Mouse (Mus musculus): ENCODE data around the gene Gm49378.

Gm49378 gene

GRCm38 (mm10) chr14:55634874-55635522 is 2.7 kb downstream of the Gm49378 start:
- DNase-seq (ENCODE audit: low read depth, low spot score) = no peak

GRCm38 (mm10) chr14:55629312-55629711 is 8.4 kb downstream of the Gm49378 start:
- DNase-seq (ENCODE audit: low read depth, low spot score) = no peak

- DNase-seq (ENCODE audit: low read depth, low spot score) = no peak
Observed at GRCm38 (mm10) chr14:55628077-55628827, 9.4 kb downstream of the Gm49378 start.

GRCm38 (mm10) chr14:55618486-55619195 is 19.1 kb downstream of the Gm49378 start:
- DNase-seq (ENCODE audit: low read depth, low spot score) = no peak

GRCm38 (mm10) chr14:55617822-55618221 is 19.9 kb downstream of the Gm49378 start, which contains the start of gene Rec8:
Gene Rec8, plus strand, starts transcription at chr14:55618037.
- peak; percentile 12 for DNase-seq (ENCODE audit: low read depth, low spot score)

- DNase-seq (ENCODE audit: low read depth, low spot score) = no peak
Observed at GRCm38 (mm10) chr14:55616844-55617243, 20.9 kb downstream of the Gm49378 start.

- no peak for DNase-seq (ENCODE audit: low read depth, low spot score)
Observed at GRCm38 (mm10) chr14:55615876-55616275, 21.8 kb downstream of the Gm49378 start.

DNA sequence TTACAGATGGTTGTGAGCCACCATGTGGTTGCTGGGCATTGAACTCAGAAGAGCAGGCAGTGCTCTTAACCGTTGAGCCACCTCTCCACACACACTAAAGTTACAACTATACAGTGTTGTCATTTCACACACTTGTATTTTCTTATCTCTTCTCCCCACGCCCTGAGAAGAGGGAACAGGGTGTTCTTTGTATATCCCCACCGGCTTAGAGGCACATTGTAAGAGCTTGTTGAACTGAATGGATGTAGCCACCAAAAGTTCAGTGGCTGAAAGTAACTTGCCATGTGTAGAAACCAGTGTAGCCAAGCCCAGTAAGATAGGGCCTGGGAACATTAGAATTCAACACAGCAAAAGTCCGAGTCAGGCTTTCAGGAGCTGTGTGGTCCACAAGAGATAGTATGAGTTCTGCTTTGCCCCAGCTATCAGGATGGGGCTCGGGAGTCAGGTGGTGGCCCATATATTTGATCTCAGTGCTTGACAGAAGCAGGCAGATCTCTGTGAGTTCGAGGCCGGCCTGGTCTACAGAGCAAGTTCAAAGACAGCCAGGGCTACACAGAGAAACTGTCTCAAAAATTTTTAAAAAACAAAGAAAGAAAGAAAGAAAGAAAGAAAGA is 23.0 kb downstream of the Gm49378 start:
- DNase-seq (ENCODE audit: low read depth, low spot score) = no peak

- no peak for DNase-seq (ENCODE audit: low read depth, low spot score)
Observed at GRCm38 (mm10) chr14:55613346-55613745, 24.3 kb downstream of the Gm49378 start.

GRCm38 (mm10) chr14:55608339-55608738 is 29.4 kb downstream of the Gm49378 start:
- no peak for DNase-seq (ENCODE audit: low read depth, low spot score)

DNA sequence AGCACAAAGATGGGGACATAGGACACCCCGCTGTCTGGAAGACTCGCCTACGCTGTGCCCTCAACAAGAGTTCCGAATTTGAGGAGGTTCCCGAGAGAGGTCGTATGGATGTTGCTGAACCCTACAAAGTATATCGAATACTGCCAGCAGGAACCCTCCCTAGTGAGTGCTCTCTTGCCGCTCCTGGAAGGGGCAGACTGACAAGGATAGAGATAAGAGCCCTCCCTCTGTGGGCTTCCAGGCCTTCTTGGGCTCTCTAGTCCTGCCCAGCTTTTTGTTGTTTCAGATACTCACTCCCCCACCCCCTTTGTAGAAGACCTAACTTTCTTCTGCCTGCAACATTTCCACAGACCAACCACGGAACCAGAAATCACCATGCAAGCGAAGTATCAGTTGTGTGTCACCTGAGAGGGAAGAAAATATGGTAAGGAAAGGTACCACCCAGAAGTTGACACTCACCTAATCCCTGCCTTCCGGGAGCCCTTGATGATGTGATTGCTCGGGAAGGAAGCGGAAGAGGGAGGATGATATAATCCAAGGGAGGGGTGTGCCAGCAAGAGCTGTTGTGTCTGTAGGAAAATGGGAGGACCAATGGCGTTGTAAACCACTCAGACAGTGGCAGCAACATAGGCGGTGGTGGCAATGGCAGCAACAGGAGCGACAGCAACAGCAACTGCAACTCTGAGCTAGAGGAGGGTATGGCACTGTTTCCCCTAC is 31.8 kb downstream of the Gm49378 start:
- no peak for DNase-seq (ENCODE audit: low read depth, low spot score)

DNA sequence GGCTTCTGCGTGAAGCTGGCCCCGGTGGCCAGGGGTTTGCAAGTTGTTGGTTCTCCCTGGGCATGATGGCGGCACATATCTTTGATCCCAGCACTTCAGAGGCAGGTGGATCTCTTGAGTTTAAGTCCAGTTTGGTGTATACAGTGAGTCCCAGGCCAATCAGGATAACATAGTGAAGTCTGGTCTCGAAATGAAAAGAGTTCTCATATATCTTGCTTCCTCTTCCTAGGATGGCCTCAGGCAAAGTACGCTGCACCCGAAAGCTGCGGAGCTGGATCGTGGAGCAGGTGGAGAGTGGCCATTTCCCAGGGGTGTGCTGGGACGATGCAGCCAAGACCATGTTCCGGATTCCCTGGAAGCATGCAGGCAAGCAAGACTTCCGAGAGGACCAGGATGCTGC is 32.9 kb downstream of the Gm49378 start:
- no peak for DNase-seq (ENCODE audit: low read depth, low spot score)

DNA sequence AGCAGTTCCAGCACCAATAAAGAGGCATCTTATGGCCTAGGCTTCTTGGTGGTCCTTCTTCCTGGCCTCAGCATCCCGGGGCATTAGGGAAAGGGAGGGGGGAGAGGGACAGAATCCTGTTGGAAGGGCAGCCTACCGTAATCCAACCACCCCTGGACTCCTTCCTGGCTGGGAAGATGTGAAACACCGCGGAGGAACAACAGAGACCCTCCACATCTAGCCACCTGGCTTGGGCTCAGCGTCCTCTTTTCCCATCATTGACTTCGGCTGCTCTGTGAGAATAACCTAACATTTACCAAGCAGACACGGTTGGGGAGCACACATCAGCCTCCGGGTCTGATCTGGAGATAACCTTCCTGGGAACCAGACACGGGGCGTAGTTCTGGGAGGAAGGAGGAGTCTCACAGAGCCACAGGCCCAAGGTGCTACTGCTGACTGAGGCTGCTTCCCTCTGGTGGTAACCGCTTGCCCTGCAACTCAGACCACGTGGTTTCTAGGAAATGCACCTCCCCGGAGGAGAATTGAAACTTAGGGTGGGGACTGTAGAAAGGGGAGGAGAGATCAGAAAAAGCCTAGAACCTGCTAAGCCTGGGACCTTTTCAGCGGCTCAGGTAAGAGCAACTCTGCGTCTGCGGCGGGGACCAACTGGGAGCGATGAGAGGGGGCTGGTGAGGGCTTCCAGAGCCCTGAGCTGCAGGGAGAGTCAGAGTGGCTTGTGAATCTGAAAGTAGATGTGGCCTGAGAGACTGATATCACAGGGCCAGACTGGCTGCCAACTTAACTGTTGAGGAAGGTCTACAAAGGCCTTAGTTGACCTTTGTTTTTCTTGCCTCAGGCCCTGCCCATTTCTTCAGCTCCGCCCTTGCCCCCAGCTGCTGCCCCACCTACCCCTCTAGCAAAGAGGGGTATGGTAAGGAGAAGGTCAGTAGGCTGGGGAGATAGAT is 33.8 kb downstream of the Gm49378 start:
- peak; percentile 88 for DNase-seq (ENCODE audit: low read depth, low spot score)

DNA sequence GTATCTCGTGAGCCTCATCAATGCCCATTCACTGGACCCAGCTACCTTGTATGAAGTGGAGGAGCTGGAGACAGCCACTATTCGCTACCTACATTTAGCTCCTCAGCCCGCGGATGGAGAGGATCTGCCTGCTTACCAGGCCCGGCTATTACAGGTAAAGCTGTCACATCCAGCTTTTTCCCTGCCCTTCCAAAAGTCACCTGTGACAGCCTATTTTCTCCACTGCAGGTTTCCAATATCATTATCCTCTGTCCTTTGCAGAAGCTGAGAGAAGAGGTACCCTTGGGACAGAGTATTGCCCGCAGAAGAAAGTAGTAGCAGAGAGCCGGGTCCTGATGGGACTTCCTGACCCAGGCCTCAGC is 34.4 kb downstream of the Gm49378 start, which contains the start of gene Irf9:
TSS of gene Irf9 (plus strand) at position 301 of the 362 bp plus-strand sequence.
- DNase-seq (ENCODE audit: low read depth, low spot score) = no peak

DNA sequence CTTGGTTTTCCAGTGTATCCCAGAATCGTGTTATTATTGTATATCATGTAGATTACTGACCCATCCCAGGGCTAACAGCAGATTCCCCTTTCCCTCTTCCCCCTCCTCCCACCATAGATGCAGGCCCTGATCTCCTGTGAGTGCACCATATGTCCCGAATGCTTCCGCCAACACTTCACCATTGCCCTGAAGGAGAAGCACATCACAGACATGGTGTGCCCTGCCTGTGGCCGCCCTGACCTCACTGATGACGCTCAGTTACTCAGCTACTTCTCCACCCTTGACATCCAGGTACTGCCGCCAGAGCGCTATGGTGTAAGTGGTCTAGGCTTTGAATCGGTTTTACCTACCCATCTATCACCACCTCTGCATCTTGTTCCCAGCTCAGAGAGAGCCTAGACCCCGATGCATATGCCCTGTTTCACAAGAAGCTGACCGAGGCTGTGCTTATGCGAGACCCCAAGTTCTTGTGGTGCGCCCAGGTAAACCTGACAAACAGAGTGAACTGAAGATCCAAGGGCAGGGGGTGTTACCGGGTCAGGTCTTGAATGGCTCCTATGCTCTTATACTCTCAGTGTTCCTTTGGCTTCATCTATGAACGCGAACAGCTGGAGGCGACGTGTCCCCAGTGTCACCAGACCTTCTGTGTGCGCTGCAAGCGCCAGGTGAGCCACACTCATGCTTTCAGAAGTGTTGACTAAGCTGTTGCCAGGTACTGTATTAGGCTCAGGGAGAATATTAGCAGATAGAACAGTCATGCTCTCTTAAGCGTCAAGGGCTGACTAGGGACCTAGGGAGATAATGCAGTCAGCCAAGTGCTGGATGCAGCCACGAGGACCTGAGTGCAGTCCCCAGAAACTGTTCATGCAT is 38.9 kb downstream of the Gm49378 start:
- no peak for DNase-seq (ENCODE audit: low read depth, low spot score)

DNA sequence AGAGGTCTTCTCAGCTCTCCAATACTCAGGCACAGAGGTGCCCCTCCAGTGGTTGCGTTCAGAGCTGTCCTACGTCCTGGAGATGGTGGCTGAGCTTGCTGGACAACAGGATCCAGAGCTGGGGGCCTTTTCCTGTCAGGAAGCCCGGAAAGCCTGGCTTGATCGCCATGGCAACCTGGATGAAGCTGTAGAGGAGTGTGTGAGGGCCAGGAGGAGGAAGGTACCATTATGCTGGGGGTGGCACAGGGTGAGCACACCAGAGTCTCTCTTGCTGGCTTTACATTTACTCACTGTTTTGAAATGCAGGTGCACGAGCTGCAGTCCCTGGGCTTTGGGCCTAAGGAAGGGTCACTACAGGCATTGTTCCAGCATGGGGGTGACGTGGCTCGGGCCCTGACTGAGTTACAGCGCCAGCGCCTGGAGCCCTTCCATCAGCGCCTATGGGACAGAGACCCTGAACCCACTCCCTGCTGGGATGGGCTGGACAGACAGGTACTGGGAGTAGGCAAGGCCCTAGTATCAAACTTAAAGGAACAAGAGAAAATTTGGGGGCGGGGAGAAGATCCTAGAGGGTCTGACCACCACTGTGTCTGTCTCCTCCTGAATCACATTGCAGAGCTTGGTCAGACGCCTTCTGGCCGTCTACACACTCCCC is 41.5 kb downstream of the Gm49378 start:
- DNase-seq (ENCODE audit: low read depth, low spot score) = no peak

- DNase-seq (ENCODE audit: low read depth, low spot score) = no peak
Observed at GRCm38 (mm10) chr14:55592226-55592625, 45.5 kb downstream of the Gm49378 start.

DNA sequence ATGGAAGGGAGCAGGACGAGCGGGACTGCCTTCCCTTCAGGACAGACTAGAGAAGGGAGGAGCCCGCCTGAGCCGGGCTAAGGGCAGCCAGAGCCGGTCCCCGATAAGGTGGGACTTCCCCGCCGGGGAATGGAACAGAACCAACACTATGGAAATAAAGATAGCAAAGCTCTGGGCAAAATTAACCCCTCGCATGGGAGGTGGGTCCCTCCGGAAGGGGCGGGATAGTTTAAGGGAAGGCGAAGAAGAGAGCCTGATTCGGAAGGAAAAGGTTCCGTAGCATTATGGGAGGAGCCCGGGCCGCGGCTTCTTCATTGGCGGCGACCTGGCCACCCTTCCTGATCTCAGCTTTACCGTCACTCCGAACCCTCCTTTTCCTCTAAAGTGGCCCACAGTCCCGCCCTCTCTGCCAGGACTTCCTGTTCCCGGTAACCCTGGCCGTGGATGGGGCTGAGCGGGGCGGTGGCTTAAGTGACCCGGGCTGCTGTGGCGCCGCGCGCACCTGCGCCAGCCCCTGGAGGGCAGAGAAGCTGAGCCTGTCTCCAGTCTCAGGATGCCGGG is 46.3 kb downstream of the Gm49378 start, which contains the start of gene Rnf31:
TSS of gene Rnf31 (plus strand) at position 378 of the 561 bp plus-strand sequence.
- peak; percentile 92 for DNase-seq (ENCODE audit: low read depth, low spot score)

Measured in forelimb bud, embryonic 11.5 days (tissue).